Mouse (Mus musculus) urinary bladder, adult 2 months (tissue): Measurements from ENCODE around the gene Clec2i. TPM values are rescaled to one million over a fixed set of nuclear protein-coding genes. Genes with fewer than 3 reads are reported as not detected.
"Not testable (repeated sequence)": the region's sequence is repeated elsewhere in the genome, so short reads cannot be mapped to it uniquely, and the experiment has no call there.

Experiments
- DNase-seq: peaks from one replicate; pipeline ENCODE4 v3.0.0; 2022; ENCODE audit warnings: low spot score
- polyA plus RNA-seq: library from polyadenylated mRNA; depleted of rRNA; stranded (reverse); fragments of >200 nt; gene quantifications from 2 replicates; pipeline ENCODE4 v1.2.3, GENCODE M21; 2012

The Clec2i gene
- polyA plus RNA-seq, 1 experiment, result 1.0 TPM

DNA sequence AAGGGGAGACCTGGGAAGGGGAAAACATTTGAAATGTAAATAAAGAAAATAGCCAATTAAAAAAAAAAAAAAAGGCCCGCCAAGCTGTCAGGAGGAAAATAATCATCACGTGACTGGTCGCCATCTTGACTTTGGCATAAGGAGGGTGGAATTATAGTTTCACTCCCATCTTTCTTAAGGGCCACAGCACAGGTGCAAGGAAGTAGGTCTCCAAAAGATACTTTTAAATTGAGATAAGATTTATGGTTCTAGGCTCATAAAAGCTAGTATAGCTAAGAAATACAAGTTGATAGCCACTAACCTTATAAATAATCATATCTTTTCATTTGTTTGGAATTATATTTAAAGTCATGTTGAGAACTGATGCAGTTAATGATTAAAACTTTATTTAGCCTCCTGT is 32.5 kb upstream of the Clec2i start:
- DNase-seq, result no peak

DNA sequence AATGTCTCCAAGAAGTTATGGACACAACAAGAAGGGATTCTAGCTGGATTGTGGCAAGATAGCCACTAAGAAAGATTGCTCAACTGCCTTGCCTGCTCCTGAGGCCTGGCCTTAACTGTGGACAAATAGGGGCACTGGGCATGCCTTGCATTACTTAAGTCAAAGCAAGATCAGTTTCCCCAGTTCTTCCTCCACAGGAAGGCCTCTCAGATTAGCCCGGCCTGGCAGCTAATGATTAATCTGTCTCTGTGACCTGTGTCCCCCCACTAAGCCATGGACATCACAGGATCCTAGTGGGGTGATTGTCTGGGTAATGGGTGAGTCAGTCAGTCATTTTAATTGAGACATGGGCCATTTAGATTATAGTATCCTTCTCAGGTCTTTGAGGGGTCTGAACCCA is 31.9 kb upstream of the Clec2i start:
- DNase-seq, result no peak

DNA sequence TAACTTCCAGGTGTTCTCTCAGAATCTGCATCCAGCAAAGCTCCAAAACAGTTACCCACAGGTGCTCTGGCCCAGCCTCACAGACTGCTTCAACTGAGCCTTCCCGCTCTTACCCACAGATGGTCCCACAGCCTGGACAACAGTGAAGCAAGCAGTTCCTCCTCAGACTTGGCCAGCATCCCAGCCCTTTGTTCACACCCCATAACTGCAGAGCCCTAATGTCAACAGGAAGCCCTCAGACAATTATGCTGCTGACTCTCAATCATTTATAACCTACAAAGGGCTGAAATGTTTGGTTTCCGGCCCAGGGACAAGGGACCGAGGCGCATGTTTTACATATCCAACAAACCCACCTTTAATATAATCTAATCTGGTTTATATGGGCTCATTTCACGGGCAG is 31.1 kb upstream of the Clec2i start:
- DNase-seq, result no peak

DNA sequence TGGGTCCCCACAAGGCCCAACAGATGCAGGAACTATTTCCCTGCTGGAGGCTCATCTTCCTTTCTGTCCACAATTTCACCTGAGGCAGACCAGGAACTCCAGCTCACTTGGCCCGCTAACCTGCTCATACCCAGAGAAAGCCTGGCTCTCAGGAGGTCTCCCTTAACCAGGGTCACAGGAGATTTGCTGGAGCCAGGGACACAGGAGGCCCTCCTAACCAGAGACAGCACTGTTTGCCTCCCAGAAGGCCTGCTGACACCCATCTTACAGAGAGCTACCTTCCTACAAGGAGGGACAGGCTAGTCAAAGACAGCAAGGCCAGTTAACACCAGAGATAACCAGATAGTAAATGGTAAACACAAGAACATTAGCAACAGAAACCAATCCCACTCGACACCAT is 29.4 kb upstream of the Clec2i start:
- DNase-seq, result no peak

DNA sequence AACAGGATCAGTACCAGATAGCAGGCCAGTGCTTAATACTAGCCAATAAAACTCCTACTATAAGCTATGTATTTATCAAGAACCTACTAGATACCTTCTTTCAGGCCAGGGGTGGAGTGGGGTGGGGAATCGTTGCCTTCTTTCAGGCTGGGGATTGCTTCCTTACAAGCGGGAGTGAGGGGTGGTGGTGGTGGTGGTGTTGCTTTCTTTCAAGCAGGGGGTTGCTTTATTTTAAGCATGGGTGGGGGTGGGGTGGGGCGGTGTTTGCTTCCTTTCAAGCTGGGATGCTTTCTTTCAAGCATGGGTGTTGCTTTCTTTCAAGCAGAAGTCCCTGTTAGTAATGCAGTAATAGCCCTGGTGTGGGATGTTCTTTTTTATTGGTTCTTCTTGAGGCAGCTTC is 18.5 kb upstream of the Clec2i start:
- DNase-seq, result no peak

DNA sequence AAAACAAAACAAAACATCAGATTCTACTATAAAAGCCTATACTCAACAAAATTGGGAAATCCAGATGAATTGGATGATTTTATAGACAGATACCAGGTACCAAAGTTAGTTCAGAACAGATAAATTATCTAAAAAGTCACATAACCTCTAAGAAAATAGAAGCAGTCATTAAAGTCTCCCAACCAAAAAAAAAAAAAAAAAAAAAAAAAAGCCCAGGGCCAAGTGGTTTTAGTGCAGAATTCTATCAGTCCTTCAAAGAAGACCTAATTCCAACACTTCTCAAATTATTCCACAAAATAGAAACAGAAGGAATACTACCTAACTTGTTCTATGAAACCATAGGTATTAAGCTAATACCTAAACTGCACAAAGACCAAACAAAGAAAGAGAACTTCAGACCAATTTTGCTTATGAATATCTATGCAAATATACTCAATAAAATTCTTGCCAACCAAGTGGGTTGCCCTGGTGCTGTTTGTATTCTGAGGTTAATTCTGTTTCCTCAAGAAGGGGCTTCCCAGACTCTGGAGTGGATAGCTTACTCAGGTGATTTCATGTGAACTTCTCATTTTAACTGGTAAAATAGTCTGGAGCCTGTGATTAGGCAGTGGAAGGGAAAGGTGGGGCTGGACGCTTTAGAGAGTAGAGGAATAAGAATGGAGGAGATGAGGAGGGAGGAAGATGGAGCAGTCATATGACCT is 15.3 kb upstream of the Clec2i start:
- DNase-seq, result no peak

DNA sequence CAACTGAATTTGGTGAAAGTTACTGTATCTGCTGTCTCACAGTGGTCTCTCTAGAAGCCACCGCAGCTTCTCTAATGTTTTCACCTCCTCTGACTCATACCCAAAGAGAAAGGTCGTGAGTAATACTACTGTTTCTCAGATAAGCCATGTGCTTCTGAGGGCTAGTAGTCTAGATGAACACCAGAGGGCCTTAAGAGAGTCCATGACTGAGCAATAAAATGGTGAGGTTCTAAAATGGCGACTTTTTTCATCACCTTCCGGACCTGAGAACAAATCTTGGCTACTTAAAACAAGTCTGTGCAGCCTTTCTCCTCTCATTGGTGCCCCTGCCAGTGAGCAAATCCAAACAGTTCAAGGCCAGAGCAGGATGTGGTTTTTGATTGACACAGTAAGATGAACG is 1.4 kb downstream of the Clec2i start:
- no peak for DNase-seq

DNA sequence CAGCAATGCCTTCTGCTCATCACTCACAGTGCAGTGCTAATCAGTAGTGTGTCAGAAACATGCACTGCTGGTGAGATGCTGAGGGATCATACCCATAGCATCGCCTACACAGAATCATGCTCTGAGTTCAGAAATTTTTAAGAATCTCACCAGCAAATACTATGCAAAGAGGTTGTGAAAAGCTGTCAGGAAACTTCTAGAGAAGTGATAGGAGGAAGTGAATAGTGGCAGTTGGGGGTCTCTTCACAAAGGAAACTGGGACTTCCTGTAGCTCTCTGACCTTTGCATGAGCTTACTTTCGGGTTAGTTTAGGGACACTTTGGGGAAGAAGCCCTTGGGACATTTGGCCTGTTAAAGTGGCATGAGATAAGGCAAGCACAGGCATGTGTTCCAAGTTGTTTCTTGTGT is 3.6 kb downstream of the Clec2i start, which contains the start of gene BC035044:
Gene BC035044, minus strand, starts transcription at position 179 of the 408 bp plus-strand sequence.
- DNase-seq, result no peak

DNA sequence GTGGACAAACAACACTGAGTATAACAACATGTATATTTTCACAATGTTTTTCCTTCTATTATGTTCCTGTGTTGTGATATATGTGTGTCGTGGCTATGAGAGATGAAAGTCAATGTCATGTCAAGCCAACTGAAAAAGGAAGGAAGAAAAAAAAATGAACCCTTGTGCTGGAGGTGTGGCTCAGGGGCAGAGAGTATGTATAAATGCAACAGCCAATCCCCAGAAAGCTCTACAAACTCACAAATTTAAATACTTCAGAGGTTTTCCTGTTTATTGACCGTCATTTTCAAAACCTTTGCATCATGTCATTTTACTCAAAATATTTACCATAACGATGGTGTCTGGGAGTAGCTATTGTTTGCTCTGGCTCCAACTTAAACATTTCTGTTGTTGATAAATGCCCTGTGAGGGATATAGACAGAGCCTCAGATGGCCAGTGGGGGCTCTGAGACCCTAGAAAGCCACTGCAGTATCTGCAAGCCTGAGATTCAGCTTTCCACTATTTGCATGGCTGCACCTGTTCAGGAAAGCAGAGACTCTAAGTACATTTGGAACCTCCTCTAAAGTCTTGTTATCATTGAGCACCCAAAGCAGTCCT is 8.1 kb downstream of the Clec2i start:
- no peak for DNase-seq

DNA sequence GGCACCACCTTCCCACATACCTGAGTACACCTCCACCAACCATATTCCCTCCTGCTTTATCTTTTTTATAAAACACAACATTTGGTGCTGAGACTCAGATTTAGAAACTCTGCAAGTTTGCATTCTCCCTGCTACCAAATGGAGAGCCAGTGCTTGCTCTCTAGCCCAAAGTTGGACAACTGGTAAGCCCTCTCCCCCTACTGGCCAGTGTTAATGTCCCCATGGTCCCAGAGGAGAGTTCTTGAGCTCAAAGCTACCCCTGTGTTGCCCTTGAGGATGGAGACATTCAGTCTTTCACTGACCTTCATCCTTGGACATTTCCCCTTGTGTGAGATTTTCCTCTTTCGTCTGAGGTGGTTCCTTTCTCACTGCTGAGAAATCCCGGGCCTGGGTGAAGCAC is 12.7 kb downstream of the Clec2i start:
- no peak for DNase-seq

DNA sequence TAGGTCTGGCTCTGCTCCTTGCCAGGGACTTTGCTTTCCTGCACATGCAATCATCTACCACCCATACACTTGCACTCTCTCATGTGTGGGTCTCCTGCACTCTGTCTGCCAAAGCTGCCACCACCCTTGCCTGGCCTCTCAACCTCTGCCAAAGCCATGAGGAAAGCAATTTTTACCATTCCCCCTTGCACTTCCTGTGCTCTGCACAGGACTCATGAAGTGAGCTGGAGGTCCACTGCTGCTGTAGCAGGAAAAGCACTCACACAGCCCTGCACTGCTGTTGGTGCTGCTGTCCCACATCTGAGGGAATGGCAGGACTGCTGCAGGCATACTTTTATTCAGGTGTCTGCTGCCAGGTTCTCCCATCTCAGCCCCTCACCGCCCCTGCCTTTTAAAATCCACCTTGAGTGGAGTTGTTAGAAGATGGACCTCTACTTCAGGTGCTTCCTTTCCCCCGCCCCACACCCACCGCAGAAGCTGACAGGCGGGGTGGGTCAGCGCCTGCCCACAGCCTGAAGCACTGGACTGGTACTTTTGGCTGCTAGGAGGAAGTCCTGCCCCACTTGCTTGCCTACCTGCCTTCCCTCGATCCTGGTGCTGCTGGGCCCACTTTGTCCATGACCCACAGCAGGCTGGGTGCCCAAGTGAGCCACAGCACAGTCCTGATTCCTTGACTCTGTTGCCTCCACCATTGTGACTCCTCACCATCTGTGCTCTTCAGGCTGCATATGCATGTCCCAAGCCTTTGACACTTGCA is 13.6 kb downstream of the Clec2i start:
- DNase-seq, result not testable (repeated sequence)

DNA sequence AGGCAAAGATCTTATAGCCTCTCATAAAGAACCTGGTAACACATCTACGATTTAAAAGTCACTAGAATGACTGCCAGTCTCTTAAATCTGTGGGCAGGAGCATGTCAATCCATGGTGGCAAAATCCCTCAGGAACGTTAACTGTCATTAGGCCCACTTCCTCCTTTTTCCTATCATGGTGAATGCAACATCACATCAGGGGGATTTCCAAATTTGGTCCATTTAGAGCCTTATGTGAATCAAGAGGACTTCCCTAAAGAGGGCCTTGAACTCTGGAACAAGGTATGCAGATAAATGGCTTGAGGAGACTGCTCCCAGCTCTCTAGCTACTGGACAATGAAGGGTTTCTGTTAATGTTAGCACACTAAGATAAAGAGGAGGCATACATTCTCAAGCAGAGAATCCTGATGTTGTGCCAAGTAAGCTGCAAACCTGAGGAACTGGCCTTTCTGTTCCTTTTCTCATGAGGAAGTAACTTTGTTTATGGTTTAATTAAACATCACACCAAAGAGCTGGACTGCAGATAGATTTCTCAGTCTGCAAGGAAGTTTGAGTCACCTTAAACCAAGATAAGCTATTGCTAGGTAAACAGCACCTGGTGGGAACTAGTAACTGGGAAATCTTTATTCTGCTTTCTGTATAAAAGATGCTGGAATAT is 26.3 kb downstream of the Clec2i start:
- no peak for DNase-seq

DNA sequence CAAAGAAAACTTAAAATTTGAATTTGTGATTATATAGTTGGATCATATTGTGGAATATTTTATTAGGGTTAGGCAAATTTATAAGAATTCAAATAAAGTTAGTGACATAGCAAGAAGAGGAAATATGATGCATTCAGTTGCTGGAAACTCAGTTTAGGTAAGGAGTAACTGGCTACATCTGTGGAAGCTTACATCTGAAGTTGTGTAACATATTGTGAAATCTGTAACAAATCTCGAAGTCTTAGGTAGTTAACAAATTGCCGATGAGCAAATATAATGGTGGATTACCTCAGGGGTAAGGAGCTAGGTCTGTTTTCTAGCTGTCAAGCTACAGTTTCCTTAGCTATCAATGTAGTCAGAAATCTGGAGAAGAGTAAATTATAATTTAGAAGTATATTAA is 29.9 kb downstream of the Clec2i start:
- no peak for DNase-seq

DNA sequence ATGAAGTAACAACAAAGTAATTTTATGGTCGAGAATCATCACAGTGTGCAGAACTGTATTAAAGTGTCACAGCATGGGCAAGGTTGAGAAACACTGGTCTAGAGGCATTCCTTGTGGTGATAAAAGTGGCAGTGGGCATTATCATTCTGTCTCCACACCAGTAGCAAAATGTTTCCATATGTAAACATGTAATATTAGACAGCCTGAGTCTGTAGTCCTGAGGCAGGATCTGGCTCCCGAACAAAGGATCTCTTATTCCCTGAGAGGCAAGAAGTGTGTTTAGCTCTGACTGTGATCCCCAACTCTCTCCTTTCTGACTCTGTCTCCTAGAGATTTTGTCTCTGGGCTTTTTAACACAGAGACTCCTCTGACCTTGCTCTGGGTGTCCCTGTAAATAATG is 45.7 kb downstream of the Clec2i start:
- no peak for DNase-seq

DNA sequence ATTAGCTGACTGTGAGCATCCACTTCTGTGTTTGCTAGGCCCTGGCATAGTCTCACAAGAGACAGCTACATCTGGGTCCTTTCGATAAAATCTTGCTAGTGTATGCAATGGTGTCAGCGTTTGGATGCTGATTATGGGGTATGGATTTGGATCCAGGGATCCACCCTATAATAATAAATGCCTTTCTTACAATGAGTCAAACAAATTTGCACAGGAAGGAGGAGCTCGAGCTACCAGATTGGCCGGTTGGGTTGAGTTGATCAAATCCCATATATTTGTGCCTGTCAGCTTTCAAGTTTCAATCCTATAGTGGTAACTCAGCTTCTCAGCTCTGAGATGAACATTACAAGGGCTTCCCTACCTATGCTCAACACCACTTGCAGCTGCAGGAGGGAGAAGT is 46.7 kb downstream of the Clec2i start, which contains the start of gene Clec2g:
Gene Clec2g, plus strand, starts transcription at position 301 of the 400 bp plus-strand sequence.
- DNase-seq, result not testable (repeated sequence)

DNA sequence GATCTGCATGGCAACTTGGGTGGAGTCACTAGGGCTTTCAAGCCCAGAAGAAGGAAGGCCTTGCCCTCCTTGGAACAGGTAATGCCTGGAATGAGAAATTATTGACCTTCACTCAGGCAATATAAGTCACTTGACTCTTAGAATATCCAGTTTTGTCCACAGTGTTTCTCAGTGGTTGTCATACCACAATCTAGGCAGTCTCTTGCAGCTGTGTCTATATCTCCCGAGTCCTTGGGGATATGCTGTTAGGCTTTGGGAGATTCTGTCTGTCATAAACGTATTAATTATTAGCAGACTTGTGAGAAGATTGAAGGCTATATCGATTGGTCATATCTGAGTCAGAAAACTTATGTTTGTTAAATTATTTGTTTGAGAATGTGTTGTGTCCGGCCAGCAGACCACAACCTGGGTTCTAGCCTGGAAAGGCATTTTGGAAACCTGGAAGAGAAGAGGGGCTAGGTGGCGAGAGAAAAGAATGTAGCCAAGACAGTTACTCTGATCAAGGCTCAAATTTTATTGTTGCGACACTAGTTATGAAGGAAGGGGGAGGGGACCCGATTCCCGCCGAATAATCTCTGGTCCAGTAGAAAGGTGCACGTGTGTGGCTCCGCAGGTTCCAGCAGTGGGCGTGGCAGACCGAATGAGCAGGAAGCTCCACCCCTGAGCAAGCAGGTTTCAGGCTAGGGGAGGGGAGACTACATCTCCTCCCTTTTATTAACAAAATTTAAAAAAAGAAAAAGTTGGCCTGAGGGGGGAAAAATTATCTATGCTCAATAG is 48.7 kb downstream of the Clec2i start:
- not testable (repeated sequence) for DNase-seq

DNA sequence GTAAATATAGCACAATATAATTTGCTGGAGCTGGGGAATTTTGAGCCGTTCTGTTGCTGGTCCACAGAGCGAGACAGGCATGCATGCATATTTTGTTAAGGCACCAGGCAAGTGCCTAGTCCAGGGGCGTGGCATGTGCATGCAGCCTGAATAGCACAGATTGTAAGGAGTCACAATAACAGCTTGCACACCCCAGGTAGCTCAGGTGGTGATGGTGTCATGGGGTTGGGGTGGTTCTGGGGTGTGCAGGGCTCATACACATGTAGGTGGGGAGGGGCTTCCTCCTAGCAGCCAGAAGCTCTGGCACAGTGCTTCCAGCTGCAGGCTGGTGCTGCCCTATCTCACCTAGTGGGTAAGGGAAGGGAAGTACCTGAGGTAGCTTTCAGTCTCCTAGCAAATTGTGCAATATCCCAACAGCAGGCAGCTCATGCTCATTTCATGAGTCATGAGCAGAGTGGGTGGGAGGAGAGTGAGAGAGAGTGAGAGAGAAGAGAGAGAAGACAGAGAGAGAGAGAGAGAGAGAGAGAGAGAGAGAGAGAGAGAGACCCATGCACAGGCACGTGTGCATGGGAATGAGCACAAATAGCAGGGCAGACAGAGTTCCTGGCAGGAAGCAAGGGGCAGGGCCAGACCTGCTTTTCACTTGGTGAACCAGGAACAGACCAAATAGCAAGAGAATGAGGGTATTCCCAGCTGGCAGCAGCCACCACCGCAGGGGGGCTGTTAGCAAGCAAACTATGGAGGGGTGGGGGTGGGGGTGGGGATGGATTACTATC is 54.4 kb downstream of the Clec2i start:
- no peak for DNase-seq

DNA sequence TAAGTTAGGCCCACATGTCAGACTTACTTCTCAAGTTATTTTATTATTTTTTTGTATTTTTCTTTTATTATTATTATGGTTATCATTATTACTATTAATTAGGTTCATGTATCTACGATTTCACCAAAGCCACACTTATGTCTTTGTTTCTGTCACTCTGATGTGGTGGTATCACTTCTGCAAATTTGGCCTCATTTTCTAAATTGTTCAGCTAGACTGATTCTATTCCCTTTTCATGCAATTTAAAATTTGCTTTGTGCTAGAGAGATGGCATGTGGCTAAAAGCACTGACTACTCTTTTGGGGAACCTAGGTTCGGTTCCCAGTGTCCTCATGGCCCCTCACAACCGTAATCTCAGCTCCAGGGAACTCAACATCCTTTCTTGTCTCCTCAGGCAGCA is 58.2 kb downstream of the Clec2i start:
- DNase-seq, result no peak
